In the genomic region with DNA sequence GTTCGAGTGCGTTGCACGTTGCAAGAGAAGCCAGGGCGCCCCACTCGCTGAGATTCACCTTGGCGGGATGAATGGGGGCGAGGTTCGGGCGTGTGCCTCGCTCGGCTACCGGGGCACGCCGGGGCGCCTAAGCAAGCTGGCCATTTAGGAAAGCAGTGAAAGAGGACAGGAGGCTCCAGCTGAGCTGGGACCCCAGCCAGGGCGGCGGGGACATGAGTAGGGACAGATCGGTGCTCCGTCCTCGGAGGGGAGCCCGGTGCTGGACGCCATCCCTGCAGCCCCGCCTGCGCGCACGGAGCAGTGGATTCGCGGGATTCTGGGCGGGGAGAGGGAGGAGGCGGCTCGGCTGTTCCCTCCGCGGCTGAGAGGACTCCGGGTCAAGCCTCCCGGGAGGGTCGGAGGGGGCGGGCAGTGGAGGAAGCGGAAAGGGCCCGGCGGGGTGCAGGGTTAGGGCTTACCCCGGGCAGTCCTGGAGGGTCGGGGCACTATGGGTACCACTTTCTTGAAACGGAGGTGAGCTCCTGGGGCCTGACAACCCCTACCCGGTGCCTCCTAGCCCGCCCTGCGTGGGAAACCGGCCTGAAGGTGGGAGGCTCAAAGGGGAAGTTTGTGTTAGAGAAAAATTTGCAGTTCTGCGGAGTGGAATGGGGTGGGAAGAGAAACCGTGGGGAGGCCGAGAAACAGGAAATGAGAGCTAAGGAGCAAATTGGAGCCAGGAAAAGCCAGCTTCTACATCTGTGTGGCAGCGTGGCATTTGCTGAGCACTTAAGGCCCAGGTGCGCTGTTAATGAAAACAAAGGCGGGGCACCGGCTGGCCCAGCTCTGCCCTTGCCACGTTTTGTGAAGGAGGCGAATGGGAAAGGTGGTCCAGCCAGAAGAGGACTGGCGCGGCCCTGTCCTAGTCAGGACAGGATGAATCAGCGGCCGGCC, we compare ENCODE assay signal across 8 mouse cellular contexts. TPM values are rescaled to one million over a fixed set of nuclear protein-coding genes. Genes with fewer than 3 reads are reported as not detected.
DNase-seq lines count a peak whose midpoint lies in the region; ATAC-seq lines count a peak whose summit lies in the region.

No protein-coding gene starts in this region.

- peak overlapping the region; percentile 78 for H3K27ac ChIP-seq in intestine, embryonic 14.5 days (ENCODE audit: low read depth)
- H3K27ac ChIP-seq in midbrain, embryonic 10.5 days (replicated peaks), result peak overlapping the region; percentile 96

- intact Hi-C loops in left cerebral cortex, postnatal 4 days (cut with DNase I), result loop anchor here (2.0 to 5.0 kb wide), 3 partner anchors 176 to 1091 kb away; no protein-coding TSS in a partner anchor

- no peaks in the 10 kb centered on the region for H3K27me3 ChIP-seq in intestine, embryonic 14.5 days (replicated peaks; ENCODE audit: control insufficient read depth, insufficient read depth, low read length)
- H3K27me3 ChIP-seq in midbrain, embryonic 10.5 days (ENCODE audit: low read depth, poor library complexity, severe bottlenecking), result peaks cover 37% of the 10 kb centered on the region

- peak; percentile 40 for ATAC-seq in intestine, embryonic 14.5 days (replicated peaks; ENCODE audit: low FRiP score, low TSS enrichment, low read depth)

- peak; percentile 82 for DNase-seq in adrenal gland, postnatal 25 days
- peak; percentile 77 for DNase-seq in embryo, embryonic 10 days (ENCODE audit: low spot score)
- DNase-seq in gastrocnemius, postnatal 25 days, result peak; percentile 91
- DNase-seq in intestine, embryonic 14.5 days (ENCODE audit: low spot score), result peak; percentile 90
- DNase-seq in left cerebral cortex, postnatal 4 days, result peak; percentile 85
- DNase-seq in midbrain, embryonic 10.5 days (ENCODE audit: low spot score), result peak; percentile 84
- DNase-seq in spleen, adult 18-20 months, result peak; percentile 33 to 46
- no peak for DNase-seq in T-cell, adult 2 months (ENCODE audit: low spot score)

- WGBS in intestine, embryonic 14.5 days, result under 1% methylated on average over 60 of the region's 60 CpGs
- under 1% methylated on average over 60 of the region's 60 CpGs for WGBS in midbrain, embryonic 10.5 days

- H3K9me3 ChIP-seq in intestine, embryonic 14.5 days (ENCODE audit: control insufficient read depth, low read length), result no peaks in the 10 kb centered on the region
- H3K9me3 ChIP-seq in midbrain, embryonic 10.5 days (replicated peaks), result no peaks in the 10 kb centered on the region

- peak overlapping the region; percentile 61 for H3K9ac ChIP-seq in intestine, embryonic 14.5 days (ENCODE audit: low read length)

- H3K4me1 ChIP-seq in intestine, embryonic 14.5 days (replicated peaks; ENCODE audit: control insufficient read depth, insufficient read depth, low read length), result peaks cover 21% of the 10 kb centered on the region
- peaks cover 42% of the 10 kb centered on the region for H3K4me1 ChIP-seq in midbrain, embryonic 10.5 days

- H3K36me3 ChIP-seq in intestine, embryonic 14.5 days (ENCODE audit: control insufficient read depth, insufficient read depth, low read length), result no peaks in the 10 kb centered on the region
- H3K36me3 ChIP-seq in midbrain, embryonic 10.5 days, result no peaks in the 10 kb centered on the region

- H3K4me3 ChIP-seq in intestine, embryonic 14.5 days (ENCODE audit: low read depth, low read length), result peak overlapping the region; percentile 63
- peak overlapping the region; percentile 71 for H3K4me3 ChIP-seq in midbrain, embryonic 10.5 days

- H3K4me2 ChIP-seq in intestine, embryonic 14.5 days (ENCODE audit: low read length), result peak overlapping the region; percentile 97

RNA-seq across cellular contexts. Expression of a gene that starts 1.4 kb away (rescaled TPM):
- 23.1 and 34.2 TPM in 2 replicates for total RNA-seq in adrenal gland, postnatal 25 days (2021)
- total RNA-seq in gastrocnemius, postnatal 25 days (2021), result 10 to 100 TPM; 12.2 to 14.5 TPM
- polyA plus RNA-seq in intestine, embryonic 14.5 days (2014; fragmentation: Nextera tagmentation; extraction: Ambion mirVana), result 14.8 and 18.5 TPM in 2 replicates
- total RNA-seq in left cerebral cortex, postnatal 4 days (2021), result 10 to 100 TPM; 50.4 to 51.3 TPM
- polyA plus RNA-seq in midbrain, embryonic 10.5 days (2016; fragmentation: Nextera tagmentation; extraction: Ambion mirVana), result 15.8 and 26.7 TPM in 2 replicates
